31 mouse cellular contexts compared by ENCODE assay signal in the genomic region with DNA sequence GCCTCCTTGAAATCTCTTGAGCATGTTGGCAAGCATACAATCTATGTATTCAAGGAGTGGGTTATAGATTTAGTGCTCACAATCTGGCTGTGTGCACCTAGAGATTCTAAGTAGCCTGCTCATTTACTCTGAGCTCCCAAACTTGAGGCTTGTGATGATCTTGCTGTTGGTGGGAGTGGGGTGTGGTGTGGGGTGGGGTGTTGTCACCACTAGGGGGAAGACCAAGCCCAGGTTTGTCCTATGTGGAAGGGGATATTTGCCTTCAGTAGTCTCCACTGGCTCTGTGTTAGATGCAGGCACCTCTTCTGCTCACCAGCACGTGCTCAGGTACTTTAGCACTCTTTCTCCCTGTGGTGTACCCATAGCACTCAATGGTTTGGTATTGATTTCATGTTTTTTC. TPM values are rescaled to one million over a fixed set of nuclear protein-coding genes. Genes with fewer than 3 reads are reported as not detected.
"Had no signal": no experiment of that assay in that cellular context is flagged by ENCODE, and none has a peak within 500 bp of the region (broad histone marks: within the 10 kb centered on the region; RNA-seq: fewer than 3 reads in every experiment).

No protein-coding gene starts in this region.

- H3K4me3 ChIP-seq: layer of hippocampus, adult 2 months; limb, embryonic 10.5 days; limb, embryonic 13.5 days; liver, embryonic 12.5 days; liver, embryonic 15.5 days; midbrain, embryonic 12.5 days; midbrain, embryonic 15.5 days; neural tube, embryonic 12.5 days; neural tube, embryonic 15.5 days had no signal

- H3K4me1 ChIP-seq: limb, embryonic 10.5 days; limb, embryonic 13.5 days; liver, embryonic 12.5 days; liver, embryonic 15.5 days; midbrain, embryonic 12.5 days; midbrain, embryonic 15.5 days; neural tube, embryonic 12.5 days; neural tube, embryonic 15.5 days had no signal

- H3K4me2 ChIP-seq: limb, embryonic 13.5 days; liver, embryonic 12.5 days; liver, embryonic 15.5 days; midbrain, embryonic 12.5 days; midbrain, embryonic 15.5 days; neural tube, embryonic 12.5 days; neural tube, embryonic 15.5 days had no signal

- H3K36me3 ChIP-seq: limb, embryonic 10.5 days; limb, embryonic 13.5 days; liver, embryonic 12.5 days; liver, embryonic 15.5 days; midbrain, embryonic 12.5 days; midbrain, embryonic 15.5 days; neural tube, embryonic 12.5 days; neural tube, embryonic 15.5 days had no signal

- DNase-seq: kidney, adult 2 months; kidney, postnatal 25 days; layer of hippocampus, postnatal 36 days; liver; lung, adult 2 months; lung, postnatal 10 days; lung, postnatal 4 days; right cerebral cortex, adult 18-20 months; right cerebral cortex, postnatal 14 days; right cerebral cortex, postnatal 4 days; thymus, adult 2 months; thymus, postnatal 14 days; thymus, postnatal 4 days had no signal

- H3K27ac ChIP-seq: kidney, postnatal 0 days; layer of hippocampus, adult 2 months; limb, embryonic 10.5 days; limb, embryonic 13.5 days; liver, embryonic 12.5 days; liver, embryonic 15.5 days; midbrain, embryonic 12.5 days; midbrain, embryonic 15.5 days; neural tube, embryonic 12.5 days; neural tube, embryonic 15.5 days; stomach, postnatal 0 days had no signal

- H3K27me3 ChIP-seq: limb, embryonic 13.5 days; liver, embryonic 12.5 days; liver, embryonic 15.5 days; midbrain, embryonic 12.5 days; midbrain, embryonic 15.5 days; neural tube, embryonic 12.5 days; neural tube, embryonic 15.5 days had no signal

- ATAC-seq: liver, embryonic 12.5 days; midbrain, embryonic 15.5 days had no signal

- H3K9ac ChIP-seq: limb, embryonic 13.5 days; liver, embryonic 12.5 days; liver, embryonic 15.5 days; midbrain, embryonic 12.5 days; midbrain, embryonic 15.5 days; neural tube, embryonic 12.5 days; neural tube, embryonic 15.5 days had no signal

- H3K9me3 ChIP-seq: limb, embryonic 10.5 days; limb, embryonic 13.5 days; liver, embryonic 15.5 days; midbrain, embryonic 12.5 days; midbrain, embryonic 15.5 days; neural tube, embryonic 12.5 days; neural tube, embryonic 15.5 days had no signal

RNA-seq across cellular contexts. Expression of gene Mrgpra6, which starts 9.4 kb away (rescaled TPM):
- total RNA-seq: layer of hippocampus, adult 2 months; layer of hippocampus, postnatal 10 days; layer of hippocampus, postnatal 36 days; left cerebral cortex, adult 8-10 months; left cerebral cortex, postnatal 14 days had no signal
- polyA plus RNA-seq: kidney, adult 2 months; kidney, embryonic 14.5 days; kidney, postnatal 0 days; large intestine, adult 2 months; limb, embryonic 10.5 days; limb, embryonic 13.5 days; liver, embryonic 12.5 days; liver, embryonic 15.5 days; lung, adult 2 months; midbrain, embryonic 12.5 days; midbrain, embryonic 15.5 days; neural tube, embryonic 12.5 days; neural tube, embryonic 15.5 days; stomach, embryonic 14.5 days; stomach, postnatal 0 days; thymus, adult 2 months had no signal

RNA-seq across cellular contexts. Expression of gene Mrgpra9, which starts 57.4 kb away (rescaled TPM):
- total RNA-seq: layer of hippocampus, adult 2 months; layer of hippocampus, postnatal 10 days; layer of hippocampus, postnatal 36 days; left cerebral cortex, adult 8-10 months; left cerebral cortex, postnatal 14 days; megakaryocyte, adult 5-6 weeks had no signal
- polyA plus RNA-seq: kidney, adult 2 months; kidney, embryonic 14.5 days; kidney, postnatal 0 days; large intestine, adult 2 months; limb, embryonic 10.5 days; limb, embryonic 13.5 days; liver, embryonic 12.5 days; liver, embryonic 15.5 days; lung, adult 2 months; midbrain, embryonic 12.5 days; midbrain, embryonic 15.5 days; neural tube, embryonic 12.5 days; neural tube, embryonic 15.5 days; stomach, embryonic 14.5 days; stomach, postnatal 0 days had no signal
